Mouse (Mus musculus) gastrocnemius, adult 18-20 months (tissue): ENCODE measurements around the gene Gucy1b2. TPM values are rescaled to one million over a fixed set of nuclear protein-coding genes. Genes with fewer than 3 reads are reported as not detected.

ENCODE experiments used
- DNase-seq: peaks from one replicate; pipeline ENCODE4 v3.0.0; 2021; ENCODE audit warnings: low spot score
- total RNA-seq, 2 experiments: library from RNA; stranded (reverse); gene quantifications; 2 replicates each; pipeline ENCODE4 v1.2.3; 2021

The Gucy1b2 gene
- total RNA-seq, 2 experiments from 2014 or later, result not detected

DNA sequence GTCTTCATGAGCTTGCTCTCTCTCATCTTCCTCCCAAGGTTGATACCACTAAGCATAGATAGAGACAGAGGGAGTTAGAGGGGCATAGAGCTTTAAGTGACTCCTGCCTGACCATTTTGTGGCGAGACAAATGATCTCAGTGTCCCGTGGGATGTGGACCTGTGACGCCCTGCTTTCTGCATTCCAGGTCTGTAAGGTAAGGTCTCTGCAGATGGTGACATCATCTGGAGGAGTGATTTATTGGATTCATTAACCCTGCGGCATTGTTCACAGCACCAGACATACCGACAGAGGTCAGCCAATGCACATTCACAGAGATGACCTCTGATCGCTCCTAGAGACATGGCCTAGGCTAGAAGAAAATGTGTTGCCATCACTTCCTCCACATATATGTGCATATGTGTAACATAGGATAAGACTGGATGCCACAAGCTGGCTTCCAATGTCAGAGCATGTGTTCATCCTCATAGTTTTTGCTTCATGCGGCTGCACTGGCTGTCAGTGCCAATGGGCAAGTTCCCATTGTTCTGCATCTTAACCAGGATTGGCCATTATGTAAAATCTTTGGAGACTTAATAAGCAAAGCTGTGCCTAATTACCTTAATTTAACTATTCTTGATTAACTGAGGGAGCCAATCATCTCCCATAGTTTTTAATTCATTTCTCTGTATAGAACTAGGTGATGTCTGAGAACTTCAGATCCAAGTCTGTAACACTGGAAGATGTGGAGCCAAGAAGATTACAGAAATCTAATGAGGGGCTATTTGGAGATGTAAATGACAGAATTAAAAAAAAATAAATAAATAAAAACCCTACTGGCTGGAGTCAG is 9.5 kb downstream of the Gucy1b2 start:
- DNase-seq, result no peak

DNA sequence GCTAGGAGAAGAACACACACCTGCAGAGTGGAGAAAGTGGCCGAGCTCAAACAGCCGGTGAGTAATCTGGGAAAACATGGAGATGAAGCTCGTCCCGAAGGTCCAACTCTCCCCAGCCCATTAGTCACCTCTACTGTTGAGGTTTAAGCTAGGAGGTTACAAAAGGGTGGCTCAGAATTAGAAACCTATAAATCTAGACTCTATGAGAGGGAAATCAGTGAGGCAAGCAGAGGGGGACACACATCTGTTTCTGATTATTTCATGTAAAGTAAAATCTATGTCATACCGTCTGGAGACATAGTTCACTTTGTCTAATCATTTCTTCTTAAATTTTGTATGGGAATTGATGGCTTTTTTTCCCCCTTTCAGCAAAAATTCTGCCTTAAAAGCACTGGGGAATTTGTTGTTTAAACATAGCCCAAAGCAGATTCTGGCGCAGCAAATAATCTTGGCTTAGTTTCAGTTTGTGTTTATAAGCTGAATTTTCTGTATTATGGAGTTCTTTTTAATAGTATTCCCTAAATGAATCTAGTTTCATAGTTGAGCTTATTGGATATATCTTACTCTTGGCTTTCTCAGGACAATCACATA is 12.2 kb downstream of the Gucy1b2 start:
- no peak for DNase-seq

DNA sequence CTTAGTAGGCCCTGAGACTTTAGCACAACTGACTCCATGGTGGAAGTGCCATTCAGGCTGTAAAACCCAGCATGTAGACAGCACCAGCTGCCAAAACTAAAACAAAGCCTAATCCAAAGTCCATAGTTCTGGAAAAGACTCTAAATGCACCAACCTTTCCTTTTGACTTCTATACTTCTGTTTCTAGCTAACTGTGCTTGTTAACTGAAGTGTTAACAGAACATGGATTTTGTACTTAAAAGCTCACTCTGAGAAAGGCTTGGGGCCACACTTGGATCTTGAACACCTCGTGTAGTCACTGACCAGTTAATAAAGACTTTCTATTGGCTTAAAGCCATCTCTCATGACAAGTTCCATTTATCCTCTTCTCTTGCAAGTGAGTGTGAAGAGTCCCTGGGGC is 13.1 kb downstream of the Gucy1b2 start:
- DNase-seq, result no peak

DNA sequence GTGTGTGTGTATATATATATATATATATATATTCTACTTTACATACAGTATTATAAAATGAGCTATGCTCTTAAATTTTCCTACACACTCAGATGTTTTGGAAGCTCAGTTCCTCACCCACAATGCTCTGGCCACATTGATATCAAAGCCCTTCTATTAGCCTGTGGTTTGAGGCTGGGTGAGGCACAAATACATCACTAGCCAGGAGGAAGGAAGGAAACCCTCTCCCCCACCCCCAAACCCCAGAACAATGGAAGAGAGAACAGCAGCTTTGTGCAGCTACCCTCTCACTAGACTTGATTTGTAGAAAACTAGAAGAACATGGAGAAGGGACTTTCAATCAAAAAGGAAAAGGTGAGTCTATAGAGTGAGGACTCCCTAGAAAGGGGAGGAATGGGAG is 16.1 kb downstream of the Gucy1b2 start:
- DNase-seq, result no peak

DNA sequence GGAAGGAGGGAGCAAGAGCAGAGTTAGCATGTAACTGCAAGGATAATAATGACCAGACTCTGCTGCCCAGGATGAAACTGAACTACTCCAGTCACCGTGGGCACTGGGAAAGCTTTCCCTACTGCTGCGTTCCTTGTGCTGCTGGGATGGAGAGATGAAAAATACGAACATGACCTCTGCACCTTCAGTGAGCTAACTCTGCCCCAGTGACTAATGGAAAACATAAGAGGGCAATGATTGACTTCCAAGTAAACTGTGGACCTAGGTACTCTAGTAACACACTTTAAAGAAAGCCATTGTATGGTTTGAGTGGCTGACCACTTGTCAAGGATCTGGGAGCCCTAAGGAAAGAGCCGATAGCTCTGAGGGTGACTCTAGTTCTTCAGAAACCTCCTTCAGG is 17.9 kb downstream of the Gucy1b2 start:
- DNase-seq, result no peak

DNA sequence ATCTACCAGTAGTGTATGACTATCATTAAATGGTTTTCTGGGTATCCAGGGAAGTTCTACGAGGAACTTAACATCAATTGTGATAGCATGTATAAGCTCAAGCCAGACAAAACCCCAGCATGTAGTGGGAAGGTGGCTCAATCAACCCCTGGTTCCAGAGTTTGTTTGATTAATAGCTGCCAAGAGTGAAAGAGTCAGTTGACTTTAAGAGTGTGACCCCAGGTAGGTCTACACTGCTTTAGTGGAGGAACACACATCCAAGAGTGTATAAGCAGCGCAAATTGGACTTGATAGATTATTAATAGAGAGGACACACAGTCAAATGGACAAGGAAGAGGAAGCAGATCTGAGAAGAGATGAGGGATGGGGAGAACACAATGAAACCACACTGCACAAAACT is 18.3 kb downstream of the Gucy1b2 start:
- no peak for DNase-seq

DNA sequence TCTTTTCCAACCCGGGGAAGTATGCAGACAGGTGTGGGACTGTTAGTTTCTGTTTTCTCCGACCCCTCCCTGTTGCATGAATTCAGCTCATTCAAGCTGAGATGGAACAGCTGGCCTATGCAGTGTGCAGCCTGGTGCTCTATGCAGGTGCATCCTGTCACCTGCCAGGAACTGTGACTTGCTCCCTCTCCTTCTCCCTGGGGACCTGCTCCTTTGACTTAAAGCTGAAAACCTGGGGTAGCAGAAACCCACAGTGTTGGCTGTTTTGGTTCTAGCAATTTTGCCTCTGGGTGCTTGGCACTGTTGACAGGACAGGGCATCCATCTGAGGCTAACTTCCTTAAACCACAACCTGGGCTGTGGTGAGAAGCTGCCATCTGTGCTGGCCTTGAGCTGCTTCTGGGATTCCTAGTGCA is 30.8 kb downstream of the Gucy1b2 start:
- no peak for DNase-seq

DNA sequence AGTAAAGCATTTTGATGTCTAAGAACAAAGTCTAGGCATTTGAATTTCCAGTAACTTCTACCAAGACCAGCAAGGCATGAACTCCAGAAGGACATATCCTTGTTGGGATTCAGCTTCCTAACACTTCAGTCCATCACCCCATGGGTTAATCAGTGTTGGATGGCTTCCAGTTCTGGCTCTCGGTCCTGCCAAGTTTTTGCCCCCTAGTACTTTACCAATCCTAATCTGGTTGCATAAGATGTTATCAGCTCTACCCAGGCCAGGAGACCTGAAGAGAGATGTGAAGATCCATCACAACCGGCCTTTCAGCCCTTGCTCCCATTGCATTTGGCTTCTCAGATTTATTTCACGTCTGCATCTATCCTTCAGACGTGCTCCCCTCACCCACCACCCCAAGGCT is 33.8 kb downstream of the Gucy1b2 start:
- no peak for DNase-seq

DNA sequence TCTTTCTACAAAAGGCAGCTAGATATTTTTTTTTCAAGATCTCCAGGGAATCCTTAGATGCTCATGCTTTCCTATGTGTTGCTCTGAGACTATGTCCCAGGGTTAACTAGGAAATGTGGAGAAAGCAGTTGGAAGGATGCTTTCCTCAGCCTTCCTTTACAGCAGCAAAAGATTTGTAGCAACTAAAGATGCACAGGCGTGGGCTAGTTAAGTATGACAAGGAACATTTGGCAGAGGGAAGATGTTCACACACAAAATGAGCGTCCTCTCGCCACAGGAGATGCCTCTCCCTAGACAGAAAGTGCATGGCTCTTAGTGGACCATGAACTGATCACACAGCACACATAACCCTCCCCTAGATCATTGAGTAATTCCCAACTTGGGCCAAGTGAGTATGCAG is 38.6 kb downstream of the Gucy1b2 start:
- DNase-seq, result no peak

DNA sequence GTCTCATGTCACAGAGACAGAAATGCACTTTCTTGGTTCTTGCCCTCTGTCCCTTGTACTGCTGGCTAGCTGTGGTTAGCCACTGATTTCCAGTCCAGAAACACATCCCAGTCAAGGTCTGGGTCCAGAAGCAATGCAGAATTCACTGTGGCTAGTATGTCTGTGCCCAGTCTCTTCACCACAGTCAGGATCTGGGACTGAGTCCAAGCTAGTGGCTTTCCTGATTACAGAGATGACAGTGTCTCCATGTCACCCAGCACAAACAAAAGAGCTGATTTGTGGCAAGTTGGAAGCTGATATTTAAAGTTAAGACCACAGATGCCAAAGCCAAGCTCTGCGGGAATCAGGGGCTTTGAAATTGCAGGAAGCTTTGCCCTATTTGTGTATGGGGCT is 39.4 kb downstream of the Gucy1b2 start:
- no peak for DNase-seq

DNA sequence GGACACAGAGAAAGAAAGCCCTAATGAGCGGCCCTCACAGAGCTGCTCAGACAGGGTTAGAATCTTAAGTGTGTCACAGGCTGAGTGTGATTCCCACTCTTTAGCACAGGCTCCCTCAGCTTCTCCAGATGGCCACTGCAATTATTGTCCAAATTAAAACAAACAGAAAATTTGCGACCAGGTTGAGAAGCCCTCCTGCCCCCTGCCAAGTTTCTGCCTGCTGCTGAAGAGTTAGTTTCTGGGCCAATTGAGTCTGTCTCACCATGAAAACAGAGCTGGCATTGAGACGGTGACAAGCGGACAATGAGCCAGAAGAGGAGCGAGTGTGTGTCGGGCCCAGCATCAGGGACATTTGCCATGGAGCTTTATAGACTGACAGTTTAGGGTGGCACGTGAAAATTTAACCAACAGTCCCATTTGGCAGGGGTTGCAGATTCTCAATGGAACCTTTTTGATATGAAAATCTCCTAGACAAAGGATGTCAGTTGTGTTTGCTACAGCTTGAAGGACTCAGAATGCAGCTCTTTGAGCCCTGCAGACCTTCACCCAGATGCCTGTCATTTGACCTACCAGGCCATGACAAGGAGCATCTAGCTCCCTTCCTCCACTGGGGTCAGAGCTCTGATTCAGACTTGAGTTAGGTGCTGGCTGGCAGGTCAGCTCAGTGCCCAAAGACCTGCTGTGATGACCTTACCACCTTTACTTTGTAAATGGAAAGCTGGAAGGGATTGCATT is 39.9 kb downstream of the Gucy1b2 start:
- no peak for DNase-seq

DNA sequence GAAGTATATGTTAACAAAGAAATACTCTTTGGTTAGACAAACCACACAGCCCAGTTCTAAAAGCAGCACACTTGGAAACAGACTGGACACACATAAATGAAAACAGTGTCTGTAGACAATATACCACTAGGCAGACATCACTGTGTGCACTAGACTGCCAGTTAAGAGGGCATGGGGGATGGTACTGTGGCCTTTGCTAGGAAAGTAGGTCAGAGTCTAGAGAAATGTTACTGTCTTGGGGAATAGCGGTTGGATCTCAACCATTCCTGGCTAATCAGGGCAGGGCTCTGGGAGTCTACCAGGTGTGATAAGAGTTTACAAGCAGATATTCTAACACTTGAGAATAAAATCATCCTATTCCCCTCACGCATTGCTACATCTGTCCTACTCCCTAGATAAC is 60.7 kb downstream of the Gucy1b2 start:
- no peak for DNase-seq

DNA sequence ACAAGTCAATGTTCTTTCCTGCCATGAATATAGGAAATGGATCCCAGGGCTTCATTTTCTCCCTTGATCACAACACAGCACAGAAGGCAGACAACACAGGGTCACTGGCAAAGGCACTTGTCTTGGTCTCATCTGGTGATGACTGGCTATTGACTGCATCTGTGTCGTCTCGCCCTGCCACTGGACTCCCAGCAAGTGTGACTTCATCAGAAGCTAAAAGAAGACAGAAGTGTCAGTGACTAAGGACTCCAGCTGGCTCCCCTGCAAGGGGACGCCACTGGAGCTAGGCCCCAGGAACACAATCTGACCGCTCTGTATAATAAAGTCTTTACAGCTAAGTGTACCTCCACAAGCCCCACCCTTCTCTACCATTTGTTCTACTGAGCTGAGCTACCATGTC is 63.3 kb downstream of the Gucy1b2 start:
- no peak for DNase-seq

DNA sequence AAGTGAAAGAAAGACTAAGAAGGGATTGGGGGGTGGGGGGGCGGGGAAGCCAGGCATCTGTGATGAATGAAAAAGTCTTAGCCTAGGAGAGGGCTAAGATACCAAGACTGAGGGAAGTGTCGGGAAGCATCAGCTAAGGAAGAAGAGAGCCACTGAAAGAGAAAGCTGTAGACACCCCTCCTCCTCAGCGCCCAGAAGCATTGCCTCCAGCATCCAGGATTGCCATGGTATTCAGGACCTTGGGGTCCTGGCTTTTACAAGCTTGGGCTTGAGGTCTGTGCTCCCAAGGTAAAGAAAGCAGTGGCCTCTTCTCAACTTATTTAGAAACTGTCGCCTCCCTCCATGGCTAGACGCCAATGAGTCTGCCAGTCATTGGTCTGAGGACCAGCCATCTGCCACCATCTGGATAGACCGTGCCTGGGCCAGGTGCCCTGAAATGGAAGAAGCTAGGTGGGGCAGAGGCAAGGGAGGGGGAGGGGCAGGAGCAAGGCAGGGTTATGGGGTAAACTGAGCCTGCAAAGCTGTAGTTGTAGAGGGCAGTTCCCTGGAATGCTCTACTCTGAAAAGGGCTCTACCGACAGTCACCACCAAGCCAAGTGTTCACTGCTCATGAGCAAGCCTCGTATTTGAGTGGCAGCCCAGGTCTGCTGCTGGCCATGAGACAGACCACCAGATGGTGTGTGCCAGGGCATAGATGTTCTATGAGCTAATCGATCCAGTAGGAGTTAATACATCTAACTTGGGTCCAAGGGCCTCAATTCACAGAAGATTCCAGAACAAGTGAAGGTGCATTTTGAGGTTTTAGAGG is 66.2 kb downstream of the Gucy1b2 start:
- no peak for DNase-seq

DNA sequence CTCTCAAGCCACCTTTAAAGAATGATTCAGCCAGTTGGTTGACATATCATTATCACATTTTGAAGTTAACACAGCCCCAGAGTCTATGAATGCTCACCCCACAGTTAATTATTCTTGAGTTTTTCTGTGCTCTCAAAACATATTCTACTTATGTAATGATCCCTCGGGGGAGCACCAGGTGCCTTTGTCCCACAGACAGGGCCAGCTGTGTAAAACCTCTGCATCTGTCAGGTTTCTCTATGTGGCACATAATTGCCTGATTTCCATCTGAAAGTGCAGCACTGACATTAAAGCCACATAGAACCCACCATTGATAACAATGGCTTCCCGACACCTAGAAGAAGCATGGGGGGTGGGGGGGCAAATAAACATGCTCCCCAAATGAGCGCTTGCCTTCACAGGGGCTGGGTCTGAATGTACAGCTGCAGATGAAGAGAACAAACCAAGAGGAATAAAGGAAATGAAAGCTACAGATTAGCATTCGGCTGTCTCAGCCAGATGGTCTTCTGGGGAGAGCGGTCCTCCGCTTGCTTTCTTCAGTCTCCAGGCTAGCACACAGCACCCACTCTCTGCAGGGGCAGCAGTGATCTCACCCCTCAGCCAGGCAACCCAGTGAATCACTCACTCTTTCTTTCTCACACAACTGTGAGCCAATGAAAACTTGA is 66.9 kb downstream of the Gucy1b2 start:
- DNase-seq, result no peak

DNA sequence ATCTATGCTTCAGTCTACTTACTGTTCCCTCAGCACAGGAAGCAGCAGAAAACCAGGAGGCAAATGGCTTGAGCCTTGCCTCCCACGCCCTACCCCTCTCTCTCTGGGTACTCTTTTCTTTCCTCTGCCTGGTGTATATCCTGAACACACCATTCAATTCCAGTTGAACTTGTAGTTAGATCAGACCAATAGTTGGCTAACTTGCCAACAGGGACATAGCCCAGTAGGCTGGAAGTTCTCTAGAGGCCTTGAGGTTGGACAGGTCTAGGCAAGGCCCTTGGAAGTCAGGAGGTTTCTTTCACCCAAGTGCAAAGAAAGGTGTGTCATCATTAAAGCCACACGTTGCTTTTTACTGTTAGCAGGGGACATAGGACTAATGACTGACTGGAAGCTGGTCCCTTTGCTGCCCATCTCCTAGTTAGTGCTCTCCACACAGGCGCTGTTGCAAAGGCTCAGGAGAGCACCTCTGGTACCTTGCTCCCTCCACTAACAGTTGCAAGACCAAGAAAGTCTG is 72.2 kb downstream of the Gucy1b2 start:
- no peak for DNase-seq

DNA sequence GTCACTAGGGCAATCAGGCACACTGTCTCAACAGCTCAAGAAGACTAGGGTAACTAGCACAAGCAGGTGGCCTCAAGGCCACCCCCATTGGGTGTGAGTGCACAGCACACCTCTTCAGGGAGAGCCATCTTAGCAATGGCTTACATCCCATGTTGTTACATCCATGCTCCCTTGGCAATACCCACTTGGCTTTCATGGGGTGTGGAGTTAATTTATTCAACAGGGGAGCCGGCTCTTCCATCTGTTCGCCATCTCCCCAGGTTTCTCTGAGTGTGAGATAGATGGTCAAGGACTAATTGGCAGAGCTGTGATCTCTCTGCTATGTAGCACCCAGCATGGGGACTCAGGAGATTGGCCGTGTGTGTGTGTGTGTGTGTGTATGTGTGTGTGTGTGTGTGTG is 73.0 kb downstream of the Gucy1b2 start:
- DNase-seq, result no peak

DNA sequence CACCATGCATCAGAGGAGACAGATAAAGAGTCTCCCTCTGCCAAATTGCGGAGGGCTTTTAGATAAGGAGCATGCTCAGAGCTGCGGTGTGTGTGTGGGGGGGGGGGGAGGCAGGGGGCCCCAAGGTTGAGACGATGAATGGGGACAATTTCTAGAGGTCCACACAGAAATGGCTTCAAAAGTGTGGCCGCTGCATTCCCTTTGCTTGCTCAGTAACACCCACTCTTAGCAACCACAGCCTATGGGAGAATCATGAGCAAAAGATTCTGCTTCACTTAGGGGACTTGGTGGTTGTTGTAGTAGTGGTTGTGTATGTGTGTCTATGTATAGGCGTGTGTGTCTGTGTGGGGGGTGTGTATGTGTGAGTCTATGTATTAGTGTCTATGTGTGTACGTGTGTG is 75.5 kb downstream of the Gucy1b2 start:
- no peak for DNase-seq

DNA sequence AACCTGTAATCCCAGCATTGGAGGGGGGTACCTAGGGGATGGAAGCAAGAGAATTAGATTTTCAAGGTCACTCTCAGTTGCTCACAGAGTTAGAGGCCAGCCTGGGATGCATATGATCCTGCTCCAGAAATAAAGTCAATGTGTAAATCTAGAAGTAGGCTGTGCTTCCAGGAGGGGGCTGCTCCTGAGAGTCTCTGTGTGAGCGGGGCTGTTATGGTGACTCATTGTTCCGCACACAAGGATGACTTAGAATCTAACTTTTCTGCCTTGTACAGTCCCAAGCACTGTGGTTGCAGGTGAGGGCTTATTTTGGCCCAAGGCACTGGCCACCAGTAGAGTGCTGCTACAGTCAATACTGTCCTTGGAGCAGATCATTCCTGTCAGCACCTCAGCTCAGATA is 76.7 kb downstream of the Gucy1b2 start:
- DNase-seq, result no peak

DNA sequence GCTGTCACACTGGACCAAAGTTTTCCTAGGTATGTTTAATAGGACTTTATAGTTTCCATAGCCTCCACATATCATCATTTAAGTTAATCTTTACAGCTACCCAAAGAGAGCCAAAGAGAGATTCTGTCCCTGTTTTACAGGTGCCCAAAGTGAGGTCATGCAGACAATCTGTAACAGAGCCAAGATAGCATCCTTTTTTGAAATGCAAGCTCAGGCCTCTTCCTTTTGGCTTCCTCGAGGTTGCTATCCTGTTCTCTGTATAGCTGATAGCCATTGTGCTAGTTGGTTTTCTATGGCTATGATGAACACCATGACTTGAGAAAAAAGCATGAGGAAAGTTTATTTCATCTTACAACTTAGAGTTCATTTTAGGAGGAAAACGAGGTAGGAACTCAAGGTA is 80.0 kb downstream of the Gucy1b2 start:
- no peak for DNase-seq

DNA sequence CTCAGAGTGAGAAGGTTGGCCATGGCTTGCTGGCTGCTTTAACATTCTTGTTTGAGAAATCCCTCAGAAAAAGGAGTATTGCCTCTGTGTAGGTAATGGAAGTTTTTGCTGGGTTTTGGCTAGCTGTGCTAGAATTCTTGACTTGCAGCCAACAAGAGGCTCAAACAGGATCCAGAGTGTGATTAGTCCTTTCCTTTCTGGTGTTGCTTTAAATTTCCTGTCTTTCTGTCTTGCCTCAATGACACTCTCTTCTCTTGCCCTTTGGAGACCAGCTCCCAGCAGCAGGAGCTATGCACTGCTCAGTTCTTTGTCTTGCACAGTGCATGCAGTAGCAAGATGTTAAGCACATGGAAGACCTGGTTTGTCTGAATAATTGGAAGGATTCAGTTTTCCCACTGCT is 80.4 kb downstream of the Gucy1b2 start:
- no peak for DNase-seq
